Mouse (Mus musculus) lung, postnatal 0 days (tissue): Measurements from ENCODE around the gene Rps26.

Source experiments
- CTCF ChIP-seq: IDR thresholded peaks from 2 replicates; pipeline ENCODE4 v1.5.1; 2016; ENCODE audit warnings: antibody characterized with exemption, mild to moderate bottlenecking
- EP300 ChIP-seq: IDR thresholded peaks from 2 replicates; pipeline ENCODE4 v1.6.1; 2016; ENCODE audit warnings: antibody characterized with exemption, mild to moderate bottlenecking, control low read depth

- TF ChIP-seq CTCF (no peak), EP300 (no peak)
Observed at GRCm38 (mm10) chr10:128665307-128665706, 38.8 kb upstream of the Rps26 start.
